In the genomic region with DNA sequence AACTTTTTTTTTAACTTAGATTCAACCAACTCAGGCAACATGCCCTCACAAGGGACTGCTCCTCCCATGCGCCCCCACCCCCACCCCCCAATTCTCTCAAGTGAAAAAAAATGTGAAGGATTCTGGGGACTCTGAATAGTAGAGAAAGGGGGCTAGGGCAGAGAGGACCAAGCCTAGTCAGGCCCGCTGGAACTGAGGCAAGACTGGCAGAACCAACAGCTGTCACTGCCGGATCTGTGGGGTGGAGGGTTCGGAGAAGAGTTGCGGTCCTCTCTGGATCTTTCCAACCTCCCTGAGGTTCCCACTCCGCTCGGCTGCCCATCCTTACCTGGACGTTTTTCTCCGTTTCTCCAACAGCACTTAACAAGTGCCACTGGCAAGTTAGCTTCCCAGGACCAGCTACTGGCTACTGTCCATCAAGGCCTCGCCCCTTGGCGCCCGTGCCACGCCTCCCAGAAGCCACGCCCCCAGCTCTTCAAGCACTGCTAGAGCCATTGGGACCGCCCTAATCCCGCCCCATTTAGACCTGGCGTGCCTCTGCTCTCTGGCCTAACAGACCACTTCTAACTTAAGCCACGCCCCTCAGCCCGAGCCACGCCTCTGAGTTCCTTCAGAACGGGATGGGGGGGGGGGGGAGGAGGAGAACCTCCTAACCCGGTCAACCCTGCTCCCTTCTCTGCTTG, we compare ENCODE assay signal across 8 mouse cellular contexts. TPM values are rescaled to one million over a fixed set of nuclear protein-coding genes. Genes with fewer than 3 reads are reported as not detected.
DNase-seq lines count a peak whose midpoint lies in the region; ATAC-seq and TF ChIP-seq lines count a peak whose summit lies in the region.

Gene Car5b (minus strand): TSS at position 391 of the 683 bp plus-strand sequence.

- ATAC-seq in Patski, result peak; percentile 98
- ATAC-seq in hindbrain, embryonic 11.5 days (ENCODE audit: low FRiP score), result peak; percentile 98
- ATAC-seq in lung, postnatal 0 days, result peak; percentile 99

- no peak within 1 kb of the TSS for H3K27ac ChIP-seq in hindbrain, embryonic 11.5 days (ENCODE audit: low read depth, low read length)
- no peak within 1 kb of the TSS for H3K27ac ChIP-seq in lung, postnatal 0 days (ENCODE audit: low read length)

- no peaks in the 10 kb centered on the region for H3K36me3 ChIP-seq in hindbrain, embryonic 11.5 days (ENCODE audit: control insufficient read depth, insufficient read depth, low read length)
- H3K36me3 ChIP-seq in lung, postnatal 0 days (ENCODE audit: insufficient read depth, low read length), result no peaks in the 10 kb centered on the region

- DNase-seq in Patski (ENCODE audit: low read depth, low spot score), result no peak
- peak; percentile 39 to 62 for DNase-seq in cerebellum, postnatal 14 days
- peak; percentile 38 to 62 for DNase-seq in frontal cortex, postnatal 10 days (ENCODE audit: low spot score in 2 of 2)
- DNase-seq in hindbrain, embryonic 11.5 days (ENCODE audit: low spot score), result peak; percentile 85
- peak; percentile 87 for DNase-seq in layer of hippocampus, adult 9-11 months
- DNase-seq in lung, postnatal 0 days (ENCODE audit: low spot score), result peak; percentile 92
- DNase-seq in ovary, postnatal 10 days (ENCODE audit: low spot score), result peak; percentile 43
- DNase-seq in thymus, postnatal 10 days (ENCODE audit: low spot score in 2 of 2), result peak; percentile 24 to 55

- in situ Hi-C loops in Patski (cut with MboI; ENCODE audit: low pct_unique_long_range_greater_than_20kb), result no loop called here

- H3K4me1 ChIP-seq in hindbrain, embryonic 11.5 days (replicated peaks; ENCODE audit: control insufficient read depth, insufficient read depth, low read length), result no peaks in the 10 kb centered on the region
- no peaks in the 10 kb centered on the region for H3K4me1 ChIP-seq in lung, postnatal 0 days (ENCODE audit: insufficient read depth, low read depth, low read length)

- H3K9me3 ChIP-seq in hindbrain, embryonic 11.5 days (ENCODE audit: control insufficient read depth, low read length), result no peaks in the 10 kb centered on the region
- H3K9me3 ChIP-seq in lung, postnatal 0 days (ENCODE audit: low read length), result no peaks in the 10 kb centered on the region

- peak within 1 kb of the TSS; percentile 29 for H3K4me2 ChIP-seq in hindbrain, embryonic 11.5 days (replicated peaks; ENCODE audit: low read depth, low read length)
- H3K4me2 ChIP-seq in lung, postnatal 0 days (replicated peaks; ENCODE audit: low read depth, low read length), result peak within 1 kb of the TSS; percentile 49

- CTCF ChIA-PET in Patski (lab: Charles Lee), result no interaction called here

- 10% methylated on average over 18 of the region's 22 CpGs for WGBS in hindbrain, embryonic 11.5 days
- 11% methylated on average over 16 of the region's 22 CpGs for WGBS in lung, postnatal 0 days

- no peak within 1 kb of the TSS for H3K9ac ChIP-seq in hindbrain, embryonic 11.5 days (ENCODE audit: low read depth, low read length)
- H3K9ac ChIP-seq in lung, postnatal 0 days (replicated peaks; ENCODE audit: low read depth), result no peak within 1 kb of the TSS

- no peak for TF ChIP-seq EP300 in lung, postnatal 0 days (IDR thresholded peaks at IDR 0.05)

- peak within 1 kb of the TSS; percentile 4; the same call in 1 of the 2 replicates for H3K4me3 ChIP-seq in hindbrain, embryonic 11.5 days (ENCODE audit: low read depth, low read length)
- peak within 1 kb of the TSS; percentile 29 for H3K4me3 ChIP-seq in lung, postnatal 0 days (ENCODE audit: low read depth, low read length)

- no peaks in the 10 kb centered on the region for H3K27me3 ChIP-seq in Patski
- no peaks in the 10 kb centered on the region; the same call in none of the 2 replicates for H3K27me3 ChIP-seq in hindbrain, embryonic 11.5 days (ENCODE audit: control insufficient read depth, insufficient read depth, low read length)
- no peaks in the 10 kb centered on the region for H3K27me3 ChIP-seq in lung, postnatal 0 days (replicated peaks; ENCODE audit: insufficient read depth, low read length)

- POLR2A ChIA-PET in Patski (lab: Charles Lee), result interaction anchor here (0.6 kb wide), 1 partner anchor 17 kb away, joined by 3 read pairs; no protein-coding TSS in a partner anchor

- no peak for TF ChIP-seq CTCF in Patski (IDR thresholded peaks at IDR 0.05)
- no peak for TF ChIP-seq CTCF in lung, postnatal 0 days (IDR thresholded peaks at IDR 0.05)

RNA-seq across cellular contexts. Expression of gene Car5b, which starts in this region (rescaled TPM):
- polyA plus RNA-seq in Patski (2021), result 23.8 TPM
- 0.23 and 0.46 TPM in 2 replicates for polyA plus RNA-seq in hindbrain, embryonic 11.5 days (2014; fragmentation: Nextera tagmentation; extraction: Ambion mirVana)
- polyA plus RNA-seq in lung, postnatal 0 days (2015; fragmentation: Nextera tagmentation; extraction: Ambion mirVana), result 1.0 and 1.1 TPM in 2 replicates

Comparison
In these comparisons a context has a peak if more than half of its experiments do, and no peak if none do; other contexts are left out.
1. RNA of gene Car5b (polyA plus RNA-seq): 23.8 TPM in Patski (single experiment); 1.0 to 1.1 TPM in lung, postnatal 0 days and 0.23 to 0.46 TPM in hindbrain, embryonic 11.5 days; every median in the first group is over 10 times any median in the second.
2. Peak in DNase-seq, ATAC-seq, H3K4me3 ChIP-seq and H3K4me2 ChIP-seq in hindbrain, embryonic 11.5 days; RNA of the gene not detected or under 1 TPM.
3. Peak in every context shown above with its lines, with median percentiles within 50 percentile points of each other: ATAC-seq.